Mouse (Mus musculus) neural tube, embryonic 11.5 days (tissue): ENCODE data around the gene Gpcpd1. TPM values are rescaled to one million over a fixed set of nuclear protein-coding genes. Genes with fewer than 3 reads are reported as not detected.
A peak's percentile ranks its signal among the peaks of the same experiment; 100 is the strongest.

ENCODE experiments used
- ATAC-seq: fragments of 200-750 bp; cut with Nextera tagmentation; 2 replicates; pipeline ENCODE4 v1.8.0; 2017; ENCODE audit warnings: moderate number of reproducible peaks, mild to moderate bottlenecking, moderate TSS enrichment, moderate library complexity; ENCODE audit not compliant: insufficient read depth, low FRiP score, low TSS enrichment
- DNase-seq: peaks from one replicate; pipeline ENCODE4 v3.0.0-alpha.2; 2015; ENCODE audit warnings: low spot score
- H3K27ac ChIP-seq: fragments of 300-500 bp; sonication (generic); 2 replicates; pipeline ENCODE4 v1.5.1; 2014; ENCODE audit warnings: low read depth, mild to moderate bottlenecking, low read length
- H3K27me3 ChIP-seq: fragments of 300-500 bp; sonication (generic); 2 replicates; pipeline ENCODE4 v1.6.1; 2014; ENCODE audit warnings: mild to moderate bottlenecking, low read length, mixed read lengths; ENCODE audit not compliant: control insufficient read depth, insufficient read depth
- H3K36me3 ChIP-seq: fragments of 300-500 bp; sonication (generic); 2 replicates; pipeline ENCODE4 v1.6.1; 2014; ENCODE audit warnings: mild to moderate bottlenecking, low read length, moderate library complexity, mixed read lengths; ENCODE audit not compliant: control insufficient read depth, insufficient read depth
- H3K4me1 ChIP-seq: fragments of 300-500 bp; sonication (generic); 2 replicates; pipeline ENCODE4 v1.6.1; 2014; ENCODE audit warnings: low read length, mixed read lengths; ENCODE audit not compliant: control insufficient read depth, insufficient read depth
- H3K4me2 ChIP-seq: fragments of 300-500 bp; sonication (generic); 2 replicates; pipeline ENCODE4 v1.6.1; 2014; ENCODE audit warnings: low read depth, mild to moderate bottlenecking, moderate library complexity
- H3K4me3 ChIP-seq: fragments of 300-500 bp; sonication (generic); 2 replicates; pipeline ENCODE4 v1.5.1; 2014; ENCODE audit warnings: low read depth, low read length
- H3K9ac ChIP-seq: fragments of 300-500 bp; sonication (generic); 2 replicates; pipeline ENCODE4 v1.6.1; 2014; ENCODE audit warnings: mild to moderate bottlenecking, low read length
- H3K9me3 ChIP-seq: fragments of 300-500 bp; sonication (generic); 2 replicates; pipeline ENCODE4 v1.6.1; 2016; ENCODE audit warnings: low read length; ENCODE audit not compliant: control insufficient read depth
- WGBS: fragments of 180-500 bp; shearing (Covaris S2); extraction: QIAGEN DNeasy Blood & Tissue Kit; methylation state at CpG from one replicate; pipeline ENCODE4 v1.1.7; 2014; 5-methylcytosine and 5-hydroxymethylcytosine counted together
- polyA plus RNA-seq: library from polyadenylated mRNA; unstranded; fragments of >200 nt; fragmentation: Nextera tagmentation; extraction: Ambion mirVana; gene quantifications from 2 replicates; pipeline ENCODE4 v1.2.1, GENCODE M21; 2014

Gene Gpcpd1
- polyA plus RNA-seq, 1 experiment from 2014 or later: 44.5 TPM

- no peak overlapping the region for H3K4me3 ChIP-seq
- H3K36me3 ChIP-seq: no peaks in the 10 kb centered on the region
- H3K27ac ChIP-seq: no peak overlapping the region
- H3K9me3 ChIP-seq: no peaks in the 10 kb centered on the region
- WGBS: 95% methylated on average over 3 of the region's 3 CpGs
- no peaks in the 10 kb centered on the region for H3K27me3 ChIP-seq
- no peak for ATAC-seq
- peaks cover 5% of the 10 kb centered on the region; the same call in 1 of the 2 replicates for H3K4me1 ChIP-seq
- no peak for DNase-seq
- no peak overlapping the region for H3K9ac ChIP-seq
- H3K4me2 ChIP-seq: no peak overlapping the region
Measured at GRCm38 (mm10) chr2:132578711-132579110, 8.8 kb downstream of the Gpcpd1 start.

- peaks cover 5% of the 10 kb centered on the region; the same call in 1 of the 2 replicates for H3K4me1 ChIP-seq
- peak overlapping the region; percentile 99 for H3K27ac ChIP-seq
- peak; percentile 96 for DNase-seq
- H3K36me3 ChIP-seq: no peaks in the 10 kb centered on the region
- under 1% methylated on average over 33 of the region's 38 CpGs for WGBS
- ATAC-seq: peak; percentile 98
- H3K27me3 ChIP-seq: no peaks in the 10 kb centered on the region
- no peaks in the 10 kb centered on the region for H3K9me3 ChIP-seq
- peak overlapping the region; percentile 95 for H3K9ac ChIP-seq
- peak overlapping the region; percentile 65 for H3K4me2 ChIP-seq
- H3K4me3 ChIP-seq: peak overlapping the region; percentile 77
Measured at GRCm38 (mm10) chr2:132578059-132578458, 9.5 kb downstream of the Gpcpd1 start.

DNA sequence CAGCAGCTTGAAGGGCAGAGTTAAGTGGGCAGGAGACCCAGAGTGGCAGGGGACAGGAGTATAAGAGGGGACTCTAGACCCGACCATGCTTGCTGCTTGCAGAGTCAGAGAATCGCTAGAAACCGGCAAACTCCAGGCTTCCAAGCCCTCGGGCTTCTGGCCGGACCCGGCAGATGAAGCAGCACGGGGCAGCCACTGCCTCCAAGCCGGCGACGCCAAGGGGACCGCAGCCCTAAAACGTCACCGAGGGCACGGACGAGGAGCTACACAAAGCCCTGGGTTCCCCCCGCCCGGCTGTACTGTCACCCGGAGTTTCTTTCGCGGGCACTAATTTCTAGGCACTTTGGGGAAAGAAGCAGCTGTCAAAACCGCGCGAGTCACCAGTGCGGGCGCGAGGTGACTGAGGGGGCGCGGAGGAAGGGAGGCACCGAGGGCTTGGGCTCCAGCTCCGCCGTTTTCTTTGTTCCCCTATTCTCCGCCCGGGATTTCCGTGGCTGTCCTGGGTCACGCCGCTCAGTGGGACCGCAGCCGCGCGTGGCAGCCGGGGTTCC is 10.0 kb downstream of the Gpcpd1 start:
- peak overlapping the region; percentile 65 for H3K4me2 ChIP-seq
- H3K36me3 ChIP-seq: no peaks in the 10 kb centered on the region
- H3K27ac ChIP-seq: peak overlapping the region; percentile 99
- under 1% methylated on average over 41 of the region's 41 CpGs for WGBS
- ATAC-seq: peak; percentile 79
- H3K4me1 ChIP-seq: peaks cover 5% of the 10 kb centered on the region; the same call in 1 of the 2 replicates
- H3K9me3 ChIP-seq: no peaks in the 10 kb centered on the region
- H3K4me3 ChIP-seq: peak overlapping the region; percentile 77
- H3K27me3 ChIP-seq: no peaks in the 10 kb centered on the region
- peak; percentile 76 for DNase-seq
- H3K9ac ChIP-seq: peak overlapping the region; percentile 95

GRCm38 (mm10) chr2:132576522-132577135 is 10.9 kb downstream of the Gpcpd1 start:
- Histone ChIP-seq H3K9ac (no peak overlapping the region), H3K27ac (no peak overlapping the region), H3K9me3 (no peaks in the 10 kb centered on the region), H3K4me2 (peak overlapping the region; percentile 65), H3K36me3 (no peaks in the 10 kb centered on the region), H3K4me1 (peaks cover 5% of the 10 kb centered on the region; the same call in 1 of the 2 replicates), H3K27me3 (no peaks in the 10 kb centered on the region), H3K4me3 (peak overlapping the region; percentile 77)
- ATAC-seq (no peak), DNase-seq (no peak)
- 59% methylated on average over 3 of the region's 3 CpGs for WGBS

DNA sequence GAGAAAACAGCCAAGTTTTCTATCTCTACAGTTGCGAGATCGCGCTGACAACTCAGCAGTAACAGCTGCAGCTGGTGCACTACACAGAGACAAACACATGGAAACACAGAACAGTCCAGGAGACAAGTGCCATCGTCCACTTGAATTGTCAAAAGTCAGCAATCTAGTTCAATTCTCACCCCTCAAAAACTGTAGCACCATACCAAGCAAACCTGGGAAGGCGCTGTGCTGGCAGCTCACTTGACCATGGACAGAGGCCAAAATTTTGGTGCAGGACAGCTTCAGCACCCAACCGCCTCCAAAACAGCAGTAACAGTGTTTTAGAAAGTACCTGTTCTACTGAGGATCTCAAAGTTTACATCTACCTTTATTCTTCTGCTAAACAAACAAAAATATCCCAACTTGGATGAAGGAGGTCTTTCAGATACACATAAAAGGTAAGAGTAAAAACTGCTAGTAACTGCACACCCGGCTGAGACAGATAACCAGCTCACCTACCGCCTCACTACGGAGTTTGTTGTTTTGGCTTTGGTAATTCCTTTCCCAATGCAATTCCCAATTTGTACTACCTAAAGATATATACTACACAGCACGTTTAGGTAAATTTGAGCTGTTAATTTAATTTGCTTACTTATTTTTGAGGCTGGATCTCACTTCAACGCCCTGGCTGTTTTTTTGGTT is 11.6 kb downstream of the Gpcpd1 start:
- Histone ChIP-seq H3K9me3 (no peaks in the 10 kb centered on the region), H3K4me2 (no peak overlapping the region), H3K4me3 (no peak overlapping the region), H3K9ac (no peak overlapping the region), H3K27ac (no peak overlapping the region), H3K36me3 (no peaks in the 10 kb centered on the region), H3K4me1 (peaks cover 5% of the 10 kb centered on the region; the same call in 1 of the 2 replicates), H3K27me3 (no peaks in the 10 kb centered on the region)
- ATAC-seq (no peak), DNase-seq (no peak)
- 90% methylated on average over 11 of the region's 11 CpGs for WGBS

DNA sequence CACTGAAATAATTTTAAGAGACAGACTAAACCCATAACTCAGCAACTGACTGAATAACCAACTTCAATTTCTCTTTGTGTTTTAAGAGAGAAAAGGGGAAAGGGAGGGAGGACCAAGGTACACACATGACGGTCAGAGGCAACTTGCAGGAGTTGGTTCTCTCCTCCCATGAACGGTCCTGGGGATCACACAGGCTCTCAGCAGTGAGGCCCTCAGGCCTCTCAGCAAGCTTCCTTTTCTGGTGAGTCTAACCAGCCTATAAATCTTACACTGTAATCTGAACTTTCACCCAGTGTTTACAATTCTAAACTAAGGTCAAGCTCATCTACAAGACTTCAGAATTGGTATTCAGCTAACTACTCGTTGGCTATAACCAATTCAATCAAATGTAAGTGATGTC is 12.3 kb downstream of the Gpcpd1 start:
- no peaks in the 10 kb centered on the region for H3K36me3 ChIP-seq
- H3K4me3 ChIP-seq: no peak overlapping the region
- 65% methylated on average over 3 of the region's 3 CpGs for WGBS
- no peak overlapping the region for H3K9ac ChIP-seq
- no peak for DNase-seq
- ATAC-seq: no peak
- H3K27ac ChIP-seq: no peak overlapping the region
- no peaks in the 10 kb centered on the region for H3K27me3 ChIP-seq
- no peaks in the 10 kb centered on the region for H3K9me3 ChIP-seq
- H3K4me1 ChIP-seq: peaks cover 5% of the 10 kb centered on the region; the same call in 1 of the 2 replicates
- no peak overlapping the region for H3K4me2 ChIP-seq

DNA sequence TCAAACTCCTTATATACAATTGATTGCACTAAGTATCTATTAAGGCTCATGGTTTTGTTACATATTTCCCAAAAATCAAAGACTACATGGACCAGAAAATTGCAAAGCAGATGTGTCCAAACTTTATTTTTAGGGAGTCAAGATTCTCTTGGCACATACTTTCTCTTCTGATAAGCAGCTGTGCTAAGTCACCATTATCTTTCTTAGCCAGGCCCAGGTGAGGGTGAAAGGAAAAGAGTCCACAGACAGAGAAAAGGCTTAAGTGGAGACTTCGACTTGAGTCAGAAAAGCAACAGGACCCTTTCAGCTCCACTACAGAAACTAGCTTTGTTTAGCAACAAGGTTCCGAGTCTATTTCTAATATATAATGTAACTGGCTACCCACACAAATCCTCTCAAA is 14.2 kb downstream of the Gpcpd1 start:
- Histone ChIP-seq H3K4me3 (no peak overlapping the region), H3K36me3 (no peaks in the 10 kb centered on the region), H3K27ac (no peak overlapping the region), H3K9ac (no peak overlapping the region), H3K9me3 (no peaks in the 10 kb centered on the region), H3K27me3 (no peaks in the 10 kb centered on the region), H3K4me1 (peaks cover 5% of the 10 kb centered on the region; the same call in 1 of the 2 replicates), H3K4me2 (no peak overlapping the region)
- ATAC-seq: no peak
- DNase-seq: no peak
- WGBS: 94% methylated on average over 2 of the region's 2 CpGs

DNA sequence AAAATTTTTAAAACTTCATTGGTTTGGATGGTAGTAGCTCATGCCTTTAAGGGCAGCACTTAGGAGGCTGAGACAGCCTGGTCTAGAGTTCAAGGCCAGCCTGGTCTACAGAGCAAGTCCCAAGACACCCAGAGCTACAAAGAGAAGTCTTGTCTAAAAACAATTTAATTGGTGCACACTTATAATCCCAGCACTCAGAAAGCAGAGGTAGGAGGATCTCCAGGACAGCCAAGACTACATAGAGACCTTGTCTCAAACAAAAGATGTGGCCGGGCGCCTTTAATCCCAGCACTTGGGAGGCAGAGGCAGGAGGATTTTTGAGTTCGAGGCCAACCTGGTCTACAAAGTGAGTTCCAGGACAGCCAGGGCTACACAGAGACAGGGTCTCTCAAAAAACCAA is 14.9 kb downstream of the Gpcpd1 start:
- Histone ChIP-seq H3K27ac (no peak overlapping the region), H3K27me3 (no peaks in the 10 kb centered on the region), H3K9me3 (no peaks in the 10 kb centered on the region), H3K9ac (no peak overlapping the region), H3K4me1 (peaks cover 5% of the 10 kb centered on the region; the same call in 1 of the 2 replicates), H3K36me3 (no peaks in the 10 kb centered on the region), H3K4me2 (no peak overlapping the region), H3K4me3 (no peak overlapping the region)
- ATAC-seq: no peak
- WGBS: 96% methylated on average over 3 of the region's 3 CpGs
- no peak for DNase-seq
